Mouse (Mus musculus): Measurements from ENCODE around the gene Aox2.
A peak's percentile ranks its signal among the peaks of the same experiment; 100 is the strongest.
"Not testable (repeated sequence)": the region's sequence is repeated elsewhere in the genome, so short reads cannot be mapped to it uniquely, and the experiment has no call there.

The Aox2 gene

GRCm38 (mm10) chr1:58346159-58346558, 68.0 kb downstream of the Aox2 start:
- no peak for DNase-seq (ENCODE audit: low spot score in 2 of 2)

- DNase-seq (ENCODE audit: low spot score in 2 of 2): no peak
Measured at GRCm38 (mm10) chr1:58348712-58349111, 70.6 kb downstream of the Aox2 start.

- no peak for DNase-seq (ENCODE audit: low spot score in 2 of 2)
Measured at GRCm38 (mm10) chr1:58353238-58353893, 75.2 kb downstream of the Aox2 start.

- peak; percentile 58 to 61 for DNase-seq (ENCODE audit: low spot score in 2 of 2)
Measured at GRCm38 (mm10) chr1:58358958-58359901, 81.1 kb downstream of the Aox2 start.

- DNase-seq (ENCODE audit: low spot score in 2 of 2): no peak
Measured at GRCm38 (mm10) chr1:58362296-58362695, 84.2 kb downstream of the Aox2 start.

- DNase-seq (ENCODE audit: low spot score in 2 of 2): no peak
Measured at GRCm38 (mm10) chr1:58364551-58364950, 86.4 kb downstream of the Aox2 start.

GRCm38 (mm10) chr1:58365829-58366228, 87.7 kb downstream of the Aox2 start:
- DNase-seq (ENCODE audit: low spot score in 2 of 2): no peak

GRCm38 (mm10) chr1:58366737-58367471, 88.8 kb downstream of the Aox2 start:
- DNase-seq (ENCODE audit: low spot score in 2 of 2): no peak

GRCm38 (mm10) chr1:58369716-58370115, 91.6 kb downstream of the Aox2 start:
- DNase-seq (ENCODE audit: low spot score in 2 of 2): no peak

GRCm38 (mm10) chr1:58374266-58374665, 96.1 kb downstream of the Aox2 start:
- DNase-seq (ENCODE audit: low spot score in 2 of 2): not testable (repeated sequence)

- no peak for DNase-seq (ENCODE audit: low spot score in 2 of 2)
Measured at GRCm38 (mm10) chr1:58375574-58376147, 97.5 kb downstream of the Aox2 start.

GRCm38 (mm10) chr1:58382586-58383281, 104.6 kb downstream of the Aox2 start:
- DNase-seq (ENCODE audit: low spot score in 2 of 2): no peak

- no peak for DNase-seq (ENCODE audit: low spot score in 2 of 2)
Measured at GRCm38 (mm10) chr1:58391421-58392267, 113.5 kb downstream of the Aox2 start.

GRCm38 (mm10) chr1:58392268-58392651, 114.1 kb downstream of the Aox2 start:
- no peak for DNase-seq (ENCODE audit: low spot score in 2 of 2)

GRCm38 (mm10) chr1:58392652-58393283, 114.6 kb downstream of the Aox2 start, which contains the start of gene Bzw1:
Gene Bzw1 (plus strand): TSS chr1:58392898.
- DNase-seq (ENCODE audit: low spot score in 2 of 2): peak; percentile 92 to 93

GRCm38 (mm10) chr1:58393284-58394195, 115.4 kb downstream of the Aox2 start:
- DNase-seq (ENCODE audit: low spot score in 2 of 2): peak; percentile 23 to 37

- DNase-seq (ENCODE audit: low spot score in 2 of 2): no peak
Measured at GRCm38 (mm10) chr1:58395341-58395740, 117.2 kb downstream of the Aox2 start.

GRCm38 (mm10) chr1:58396179-58396578, 118.1 kb downstream of the Aox2 start:
- no peak for DNase-seq (ENCODE audit: low spot score in 2 of 2)

- no peak for DNase-seq (ENCODE audit: low spot score in 2 of 2)
Measured at GRCm38 (mm10) chr1:58397731-58398130, 119.6 kb downstream of the Aox2 start.

Data from heart, adult 9 months (tissue).